Mouse (Mus musculus): ENCODE data around the gene Pam16. TPM values are rescaled to one million over a fixed set of nuclear protein-coding genes. Genes with fewer than 3 reads are reported as not detected.
A peak's percentile ranks its signal among the peaks of the same experiment; 100 is the strongest.

The Pam16 gene
- polyA plus RNA-seq, 1 experiment from 2014 or later: 171 TPM

- Histone ChIP-seq H3K36me3 (ENCODE audit: control insufficient read depth, insufficient read depth, low read length) (no peaks in the 10 kb centered on the region; the same call in 1 of the 2 replicates), H3K4me3 (replicated peaks; ENCODE audit: low read depth, low read length) (no peak overlapping the region), H3K9me3 (ENCODE audit: control insufficient read depth, low read length) (no peaks in the 10 kb centered on the region), H3K27me3 (ENCODE audit: control insufficient read depth, insufficient read depth, low read length) (no peaks in the 10 kb centered on the region), H3K9ac (replicated peaks; ENCODE audit: low read length) (no peak overlapping the region), H3K4me1 (ENCODE audit: control insufficient read depth, insufficient read depth, low read length) (peaks cover 15% of the 10 kb centered on the region; the same call in 1 of the 2 replicates), H3K4me2 (ENCODE audit: low read length) (peak overlapping the region; percentile 12; the same call in 1 of the 2 replicates), H3K27ac (replicated peaks; ENCODE audit: low read depth, low read length) (no peak overlapping the region)
- peak; percentile 24 for DNase-seq
- 44% methylated on average over 13 of the region's 13 CpGs for WGBS
- no peak for ATAC-seq (ENCODE audit: low FRiP score, low TSS enrichment)
Observed at GRCm38 (mm10) chr16:4642190-4642589, 17.4 kb upstream of the Pam16 start.

DNA sequence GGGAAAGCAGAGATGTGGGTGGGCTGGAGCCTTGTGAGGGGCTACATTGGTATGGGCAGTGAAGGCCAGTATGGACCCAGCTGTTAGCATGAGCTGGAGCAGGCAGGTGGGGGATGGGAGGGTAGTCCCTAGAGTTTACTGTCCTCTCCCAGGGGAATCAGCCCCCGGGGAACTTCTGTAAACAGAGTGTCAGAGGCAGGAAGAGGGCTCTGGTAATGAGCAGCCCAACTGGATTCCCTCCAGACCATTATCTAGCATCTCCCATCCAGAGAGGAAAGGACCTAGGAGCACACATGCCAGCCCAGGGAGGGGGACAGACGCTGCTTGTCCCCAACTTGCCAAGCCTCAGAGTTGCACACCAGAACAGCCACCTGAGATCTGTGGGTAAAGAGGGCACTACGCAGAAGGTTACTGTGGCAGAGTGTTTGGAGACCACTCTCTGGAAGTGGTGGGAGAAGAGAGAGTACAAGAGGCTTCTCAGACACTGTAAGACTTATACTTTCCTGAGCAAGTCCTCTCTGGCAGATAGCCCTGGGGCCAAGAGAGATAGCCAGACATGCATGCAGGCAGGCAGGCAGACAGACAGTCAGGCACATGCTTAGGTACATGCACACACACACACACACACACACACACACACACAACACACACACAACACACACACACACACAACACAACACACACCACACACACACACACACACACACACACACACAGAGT lies 16.5 kb upstream of the Pam16 start:
- Histone ChIP-seq H3K9ac (replicated peaks; ENCODE audit: low read length) (no peak overlapping the region), H3K9me3 (ENCODE audit: control insufficient read depth, low read length) (no peaks in the 10 kb centered on the region), H3K4me2 (ENCODE audit: low read length) (peak overlapping the region; percentile 64), H3K27me3 (ENCODE audit: control insufficient read depth, insufficient read depth, low read length) (no peaks in the 10 kb centered on the region), H3K27ac (replicated peaks; ENCODE audit: low read depth, low read length) (no peak overlapping the region), H3K36me3 (ENCODE audit: control insufficient read depth, insufficient read depth, low read length) (no peaks in the 10 kb centered on the region), H3K4me3 (replicated peaks; ENCODE audit: low read depth, low read length) (0 out of 2 replicates have a peak overlapping the region, but pooled peaks have one; percentile 39), H3K4me1 (ENCODE audit: control insufficient read depth, insufficient read depth, low read length) (peaks cover 15% of the 10 kb centered on the region; the same call in 1 of the 2 replicates)
- WGBS: 60% methylated on average over 3 of the region's 3 CpGs
- DNase-seq (no peak), ATAC-seq (ENCODE audit: low FRiP score, low TSS enrichment) (no peak)

DNA sequence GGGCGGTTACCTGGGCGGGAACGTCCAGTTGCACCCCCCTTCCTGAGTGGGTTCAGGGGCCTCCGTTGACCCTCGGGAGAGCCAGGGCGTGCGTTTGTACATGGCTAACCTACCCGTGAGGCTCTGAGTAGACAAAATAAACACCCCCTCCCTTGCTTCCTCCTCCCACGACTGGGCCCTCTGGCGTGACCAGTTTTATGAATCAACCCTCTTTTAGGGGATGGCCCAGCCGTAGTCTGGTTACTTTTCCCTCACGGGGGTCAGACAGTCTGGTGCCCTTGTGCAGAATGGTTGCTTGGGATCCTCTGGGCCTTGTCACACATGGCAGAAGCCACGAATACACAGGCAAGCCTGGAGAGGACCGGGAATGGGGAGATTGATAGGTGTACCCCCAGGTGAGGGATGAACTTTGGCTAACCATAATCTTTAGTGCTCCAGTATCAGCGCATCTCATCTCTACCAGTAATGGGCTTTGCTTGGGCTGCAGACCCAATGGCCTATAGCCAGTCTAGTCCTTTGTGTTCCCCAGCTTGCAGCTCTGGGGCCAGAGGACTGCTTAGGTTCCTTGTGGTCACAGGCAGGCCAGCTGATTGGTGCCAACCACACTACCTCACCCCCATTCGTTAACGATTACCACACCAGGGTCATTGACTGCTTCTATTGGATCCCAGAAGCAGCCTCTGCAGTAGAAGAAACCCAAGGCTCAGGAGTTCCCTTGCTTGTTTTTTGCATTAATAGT lies 15.6 kb upstream of the Pam16 start:
- peak overlapping the region; percentile 39 for H3K4me3 ChIP-seq (replicated peaks; ENCODE audit: low read depth, low read length)
- peak overlapping the region; percentile 54 for H3K9ac ChIP-seq (replicated peaks; ENCODE audit: low read length)
- DNase-seq (no peak), ATAC-seq (ENCODE audit: low FRiP score, low TSS enrichment) (0 out of 2 replicates have a peak, but pooled peaks have one; percentile 1)
- peaks cover 15% of the 10 kb centered on the region; the same call in 1 of the 2 replicates for H3K4me1 ChIP-seq (ENCODE audit: control insufficient read depth, insufficient read depth, low read length)
- no peaks in the 10 kb centered on the region for H3K27me3 ChIP-seq (ENCODE audit: control insufficient read depth, insufficient read depth, low read length)
- 12% methylated on average over 17 of the region's 17 CpGs for WGBS
- H3K9me3 ChIP-seq (ENCODE audit: control insufficient read depth, low read length): no peaks in the 10 kb centered on the region
- H3K4me2 ChIP-seq (ENCODE audit: low read length): peak overlapping the region; percentile 64
- no peaks in the 10 kb centered on the region for H3K36me3 ChIP-seq (ENCODE audit: control insufficient read depth, insufficient read depth, low read length)
- peak overlapping the region; percentile 26; the same call in 1 of the 2 replicates for H3K27ac ChIP-seq (replicated peaks; ENCODE audit: low read depth, low read length)

- Histone ChIP-seq H3K9me3 (ENCODE audit: control insufficient read depth, low read length) (no peaks in the 10 kb centered on the region), H3K36me3 (ENCODE audit: control insufficient read depth, insufficient read depth, low read length) (no peaks in the 10 kb centered on the region), H3K27me3 (ENCODE audit: control insufficient read depth, insufficient read depth, low read length) (no peaks in the 10 kb centered on the region), H3K27ac (replicated peaks; ENCODE audit: low read depth, low read length) (peak within 1 kb of the TSS; percentile 26; the same call in 1 of the 2 replicates), H3K4me2 (ENCODE audit: low read length) (peak within 1 kb of the TSS; percentile 64), H3K9ac (replicated peaks; ENCODE audit: low read length) (peak within 1 kb of the TSS; percentile 54), H3K4me3 (replicated peaks; ENCODE audit: low read depth, low read length) (peak within 1 kb of the TSS; percentile 39), H3K4me1 (ENCODE audit: control insufficient read depth, insufficient read depth, low read length) (peaks cover 15% of the 10 kb centered on the region; the same call in 1 of the 2 replicates)
- DNase-seq: peak; percentile 85
- ATAC-seq (ENCODE audit: low FRiP score, low TSS enrichment): peak; percentile 86
- 2% methylated on average over 22 of the region's 22 CpGs for WGBS
Observed at GRCm38 (mm10) chr16:4639831-4640237, 15.0 kb upstream of the Pam16 start, which contains the start of the genes Vasn and Dnaja3. Vasn (plus strand) TSS chr16:4639941. Dnaja3 (plus strand) TSS chr16:4639989.

DNA sequence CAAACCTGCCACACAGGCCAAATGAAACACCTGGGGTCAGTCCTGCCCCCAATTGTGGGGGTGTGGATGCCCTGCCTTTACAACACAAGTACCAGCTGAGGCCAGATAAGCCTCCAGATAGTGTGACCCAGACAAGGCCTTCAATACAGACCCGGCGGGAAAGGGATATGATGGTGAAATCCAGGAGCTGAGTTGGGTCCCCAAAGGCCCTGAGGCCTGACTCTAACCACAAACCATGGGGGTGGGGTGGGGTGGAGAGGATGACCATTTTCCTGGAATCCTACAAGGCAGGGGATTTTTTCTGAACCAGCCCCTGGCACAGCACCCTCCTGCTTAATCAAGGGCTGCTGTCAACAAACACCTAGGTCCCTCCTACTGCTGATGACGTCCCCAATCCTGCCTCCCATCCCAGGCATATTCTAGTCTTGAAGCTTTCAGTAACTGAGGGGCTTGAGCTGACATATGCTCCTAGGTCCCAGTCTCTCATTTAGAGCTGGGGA lies 14.2 kb upstream of the Pam16 start:
- ATAC-seq (ENCODE audit: low FRiP score, low TSS enrichment): no peak

GRCm38 (mm10) chr16:4635760-4636159 lies 11.0 kb upstream of the Pam16 start:
- Histone ChIP-seq H3K4me3 (replicated peaks; ENCODE audit: low read depth, low read length) (no peak overlapping the region), H3K36me3 (ENCODE audit: control insufficient read depth, insufficient read depth, low read length) (peaks cover 22% of the 10 kb centered on the region), H3K4me2 (ENCODE audit: low read length) (no peak overlapping the region), H3K4me1 (ENCODE audit: control insufficient read depth, insufficient read depth, low read length) (peaks cover 7% of the 10 kb centered on the region; the same call in 1 of the 2 replicates), H3K27ac (replicated peaks; ENCODE audit: low read depth, low read length) (no peak overlapping the region), H3K27me3 (ENCODE audit: control insufficient read depth, insufficient read depth, low read length) (no peaks in the 10 kb centered on the region), H3K9ac (replicated peaks; ENCODE audit: low read length) (no peak overlapping the region), H3K9me3 (ENCODE audit: control insufficient read depth, low read length) (no peaks in the 10 kb centered on the region)
- no peak for DNase-seq
- 66% methylated on average over 4 of the region's 4 CpGs for whole genome bisulfite sequencing
- no peak for ATAC-seq (ENCODE audit: low FRiP score, low TSS enrichment)

More for the DNA sequence above, 14.2 kb upstream of the Pam16 start:
- WGBS: 92% methylated on average over 3 of the region's 3 CpGs
- Histone ChIP-seq H3K27ac (replicated peaks; ENCODE audit: low read depth, low read length) (no peak overlapping the region), H3K36me3 (ENCODE audit: control insufficient read depth, insufficient read depth, low read length) (peaks cover 5% of the 10 kb centered on the region; the same call in 1 of the 2 replicates), H3K4me1 (ENCODE audit: control insufficient read depth, insufficient read depth, low read length) (peaks cover 15% of the 10 kb centered on the region; the same call in 1 of the 2 replicates), H3K4me3 (replicated peaks; ENCODE audit: low read depth, low read length) (no peak overlapping the region), H3K27me3 (ENCODE audit: control insufficient read depth, insufficient read depth, low read length) (no peaks in the 10 kb centered on the region), H3K4me2 (ENCODE audit: low read length) (no peak overlapping the region), H3K9me3 (ENCODE audit: control insufficient read depth, low read length) (no peaks in the 10 kb centered on the region), H3K9ac (replicated peaks; ENCODE audit: low read length) (no peak overlapping the region)
- DNase-seq: no peak

DNA sequence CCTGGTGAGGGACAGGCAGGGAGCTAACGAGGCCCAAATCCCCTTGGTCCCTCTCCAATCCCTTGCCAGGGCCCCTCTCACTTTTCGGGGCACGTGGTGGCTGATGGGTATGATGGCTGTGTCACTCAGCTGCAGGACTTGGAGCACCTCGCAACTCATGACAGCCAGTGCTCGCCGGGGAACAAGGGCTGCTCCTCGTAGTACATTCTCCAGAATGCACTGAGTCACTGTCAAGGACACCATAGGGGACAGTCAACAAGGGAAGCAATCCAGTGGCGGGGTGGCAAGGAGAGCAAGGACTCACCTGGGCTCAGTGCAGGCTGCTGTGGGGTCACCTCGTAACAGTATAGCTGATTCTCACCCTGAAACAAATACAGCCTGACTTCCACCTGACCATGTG lies 9.9 kb upstream of the Pam16 start:
- H3K27me3 ChIP-seq (ENCODE audit: control insufficient read depth, insufficient read depth, low read length): no peaks in the 10 kb centered on the region
- ATAC-seq (ENCODE audit: low FRiP score, low TSS enrichment): no peak
- H3K9ac ChIP-seq (replicated peaks; ENCODE audit: low read length): no peak overlapping the region
- no peak overlapping the region for H3K4me2 ChIP-seq (ENCODE audit: low read length)
- H3K27ac ChIP-seq (replicated peaks; ENCODE audit: low read depth, low read length): no peak overlapping the region
- H3K9me3 ChIP-seq (ENCODE audit: control insufficient read depth, low read length): no peaks in the 10 kb centered on the region
- H3K4me3 ChIP-seq (replicated peaks; ENCODE audit: low read depth, low read length): no peak overlapping the region
- DNase-seq: no peak
- peaks cover 26% of the 10 kb centered on the region for H3K36me3 ChIP-seq (ENCODE audit: control insufficient read depth, insufficient read depth, low read length)
- WGBS: 84% methylated on average over 9 of the region's 9 CpGs
- H3K4me1 ChIP-seq (ENCODE audit: control insufficient read depth, insufficient read depth, low read length): no peaks in the 10 kb centered on the region

DNA sequence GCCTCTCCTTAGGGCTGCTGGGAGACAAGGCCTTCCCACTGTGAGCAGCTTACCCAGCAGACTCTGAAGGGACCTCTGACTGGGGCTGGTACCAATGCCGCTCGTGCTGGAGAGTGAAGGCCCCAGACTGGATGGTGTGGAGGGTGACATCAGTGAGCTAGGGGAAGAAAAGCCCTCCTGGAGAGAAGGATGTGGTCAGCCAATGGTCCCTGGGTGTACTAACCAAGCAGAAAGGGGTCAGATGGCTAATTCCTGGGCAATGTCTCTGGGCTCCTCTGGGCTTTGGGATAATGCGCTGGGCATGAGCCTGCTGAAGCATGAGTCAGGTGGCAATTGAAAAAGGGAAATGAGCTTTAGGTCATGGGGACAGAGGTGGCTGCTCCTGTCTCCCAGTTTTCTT lies 8.9 kb upstream of the Pam16 start:
- ATAC-seq (ENCODE audit: low FRiP score, low TSS enrichment) (no peak), DNase-seq (no peak)
- Histone ChIP-seq H3K4me1 (ENCODE audit: control insufficient read depth, insufficient read depth, low read length) (no peaks in the 10 kb centered on the region), H3K27ac (replicated peaks; ENCODE audit: low read depth, low read length) (no peak overlapping the region), H3K4me2 (ENCODE audit: low read length) (no peak overlapping the region), H3K36me3 (ENCODE audit: control insufficient read depth, insufficient read depth, low read length) (peaks cover 26% of the 10 kb centered on the region), H3K27me3 (ENCODE audit: control insufficient read depth, insufficient read depth, low read length) (no peaks in the 10 kb centered on the region), H3K4me3 (replicated peaks; ENCODE audit: low read depth, low read length) (no peak overlapping the region), H3K9me3 (ENCODE audit: control insufficient read depth, low read length) (no peaks in the 10 kb centered on the region), H3K9ac (replicated peaks; ENCODE audit: low read length) (no peak overlapping the region)
- 93% methylated on average over 3 of the region's 3 CpGs for WGBS
